Mouse (Mus musculus): Measurements from ENCODE around the gene Cyfip2.

The Cyfip2 gene

DNA sequence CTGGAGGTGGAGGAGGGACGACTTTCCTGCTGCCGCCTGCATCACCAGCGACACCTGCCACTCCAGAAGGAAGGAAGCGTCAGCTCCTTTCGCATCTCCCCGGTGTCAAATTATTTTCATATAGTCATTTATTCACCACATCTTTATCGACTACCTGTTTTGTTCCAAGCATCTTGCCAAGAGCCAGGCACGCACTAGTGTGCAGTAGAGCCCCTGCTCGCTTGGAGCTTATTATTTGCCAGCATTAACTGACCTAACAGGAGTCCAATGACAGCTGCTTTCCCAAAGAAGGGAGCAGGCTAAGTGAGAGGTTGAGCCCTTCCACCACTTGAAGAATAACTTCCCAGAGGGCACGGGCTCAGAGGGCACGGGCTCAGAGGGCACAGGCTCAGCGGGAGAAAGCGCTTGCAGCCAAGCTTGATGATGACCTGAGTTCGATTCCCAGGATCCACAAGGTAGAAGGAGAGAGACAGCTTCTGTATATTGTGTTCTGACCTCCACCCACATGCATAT, at the start of gene Cyfip2:
Gene Cyfip2 (minus strand): TSS at position 337 of the 513 bp plus-strand sequence.
- no peak for DNase-seq

DNA sequence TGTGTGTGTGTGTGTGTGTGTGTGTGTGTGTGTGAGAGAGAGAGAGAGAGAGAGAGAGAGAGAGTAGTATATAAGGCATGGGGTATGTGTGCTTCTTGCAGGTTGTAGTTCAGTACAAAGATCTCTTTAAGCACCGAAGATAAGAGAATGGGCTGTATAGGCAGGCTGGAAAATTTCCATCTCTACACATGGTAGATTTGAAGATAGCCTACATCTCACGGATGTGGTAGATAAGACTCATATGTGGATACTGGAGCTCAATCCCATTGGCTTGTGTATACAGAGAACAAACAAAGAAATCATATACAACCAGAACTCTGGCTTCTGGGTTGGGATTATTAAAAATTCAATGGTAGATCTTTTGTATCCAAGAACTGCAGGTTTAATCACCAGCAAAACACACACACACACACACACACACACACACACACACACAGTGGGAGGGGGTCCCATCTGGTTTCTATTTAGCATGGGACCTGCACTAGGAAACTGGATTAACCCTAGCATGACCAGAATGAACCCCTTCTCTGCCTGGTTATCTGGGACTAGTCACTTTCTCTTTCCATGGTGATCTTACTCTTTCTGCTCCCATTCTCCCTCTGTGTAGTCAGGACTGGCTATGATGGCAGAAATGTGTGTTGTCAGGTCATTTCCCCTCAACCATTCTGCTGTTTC, 48.5 kb upstream of the Cyfip2 start:
- DNase-seq = no peak

DNA sequence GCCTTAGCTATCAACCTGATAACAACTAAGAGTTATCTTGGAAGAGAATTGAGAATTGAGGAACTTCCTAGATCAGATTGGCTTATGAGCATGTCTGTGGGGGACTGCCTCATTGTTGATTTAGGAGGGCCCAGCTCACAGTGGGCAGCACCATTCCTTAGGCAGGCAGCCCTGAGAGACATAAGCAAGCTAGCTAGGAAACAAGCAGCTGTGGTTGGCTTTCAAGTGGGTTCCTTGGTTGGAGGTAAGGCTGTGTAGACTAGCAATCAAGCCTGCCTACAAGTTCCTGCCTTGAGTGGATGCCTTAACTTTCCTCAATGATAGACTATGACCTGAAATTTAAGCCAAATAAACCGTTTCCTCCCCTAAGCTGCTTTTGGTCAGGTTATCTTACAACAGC, 45.7 kb upstream of the Cyfip2 start:
- DNase-seq = no peak

DNA sequence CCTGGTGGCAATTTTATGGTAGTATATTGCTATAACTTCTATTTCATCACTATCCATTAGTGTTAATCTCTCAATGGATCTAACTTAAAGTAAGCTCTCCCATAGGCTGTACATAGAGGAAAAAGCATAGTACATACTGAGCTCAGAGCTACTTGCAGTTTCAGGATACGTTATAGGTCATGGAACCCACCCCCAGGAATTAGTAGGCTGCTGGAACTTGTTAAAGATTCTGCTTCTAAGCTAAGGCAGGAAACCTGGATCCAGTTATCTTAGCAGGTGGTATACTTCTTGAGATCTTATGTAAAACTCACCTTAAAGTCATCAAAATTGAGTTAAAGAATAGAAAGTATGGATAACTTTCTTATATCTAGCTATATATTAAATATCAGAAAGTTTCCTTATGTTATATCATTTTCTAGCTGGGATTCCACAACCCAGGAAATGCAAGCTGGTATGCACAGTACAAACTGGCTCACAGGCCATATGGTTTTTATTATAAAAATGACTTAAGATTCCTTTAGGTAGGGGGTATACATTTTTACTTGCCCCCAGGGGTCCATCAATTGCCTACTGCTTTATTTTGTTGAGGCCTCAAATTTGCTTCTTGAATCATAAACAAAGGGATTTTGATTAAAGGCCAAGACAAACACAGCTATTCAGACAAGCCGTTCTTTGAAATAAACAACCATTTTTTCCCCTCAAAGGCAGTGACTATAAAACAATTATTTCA, 37.2 kb upstream of the Cyfip2 start:
- no peak for DNase-seq

DNA sequence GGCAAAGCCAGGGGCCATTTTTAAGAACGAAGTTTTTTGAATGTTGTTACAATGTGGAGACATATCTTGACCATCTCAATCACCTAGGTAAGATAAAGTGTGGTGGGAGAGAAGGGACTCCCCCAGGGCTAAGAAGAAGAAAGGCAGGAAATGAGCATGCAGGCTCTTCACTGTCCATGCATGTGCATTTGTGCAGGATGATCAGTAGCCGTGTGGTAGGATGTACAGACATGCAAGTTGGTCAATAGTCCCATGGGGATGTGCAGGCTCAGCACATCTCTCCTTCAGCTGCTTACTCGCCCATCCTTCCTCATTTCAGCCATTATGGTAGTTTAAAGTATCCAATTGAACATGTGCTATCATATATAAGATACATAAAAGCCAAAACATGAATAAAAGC, 35.8 kb upstream of the Cyfip2 start:
- no peak for DNase-seq

DNA sequence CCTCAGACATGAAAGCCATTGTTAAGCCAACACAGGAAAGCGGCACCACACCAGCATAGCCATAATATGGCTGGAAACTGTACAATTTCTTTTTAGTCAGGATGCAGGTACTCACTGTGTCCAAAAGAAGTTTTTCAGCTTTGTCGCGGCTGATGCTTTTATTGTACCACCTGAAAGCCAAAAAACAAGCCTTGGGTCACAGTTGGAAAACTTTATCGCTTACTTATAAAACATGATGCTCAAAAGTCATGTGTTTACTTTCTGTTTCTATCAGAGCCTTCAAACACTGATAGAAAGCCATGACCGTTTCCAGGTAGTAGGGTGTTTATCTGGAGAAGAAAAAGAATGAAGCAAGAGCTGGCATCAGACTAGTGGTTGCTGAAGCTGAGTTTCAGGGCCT, 35.1 kb upstream of the Cyfip2 start:
- DNase-seq = no peak

DNA sequence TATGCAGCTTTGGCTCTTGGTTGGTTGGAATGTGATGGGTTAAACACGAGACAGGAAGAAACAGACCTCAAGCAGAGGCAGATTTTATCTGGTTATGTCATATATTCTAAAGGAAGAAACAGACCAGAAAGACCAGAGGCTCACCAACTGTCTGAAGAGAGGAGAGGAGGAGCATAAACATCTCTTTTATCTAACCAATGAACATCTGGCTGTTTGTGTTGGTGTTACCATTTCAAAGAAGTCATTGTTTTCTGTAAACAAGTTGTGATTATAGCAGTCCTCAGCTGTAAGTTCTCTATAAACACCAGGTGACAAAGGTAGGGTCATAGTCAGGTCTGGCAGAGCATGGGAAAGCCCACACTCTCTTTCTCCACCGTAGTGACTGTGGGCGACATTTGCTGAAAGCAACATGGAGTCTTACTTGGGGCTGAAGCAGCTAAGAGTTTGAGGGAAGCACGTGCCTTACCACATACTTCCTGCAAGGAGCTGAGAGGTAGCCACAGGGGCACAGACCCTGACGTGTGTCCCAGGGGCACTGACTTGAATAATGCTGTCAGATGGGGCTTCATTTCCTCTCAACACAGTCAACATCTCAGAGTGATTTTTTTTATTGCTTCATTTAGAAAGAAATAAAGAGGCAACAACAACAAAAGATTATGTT, 31.4 kb upstream of the Cyfip2 start:
- peak; percentile 53 to 67 for DNase-seq

DNA sequence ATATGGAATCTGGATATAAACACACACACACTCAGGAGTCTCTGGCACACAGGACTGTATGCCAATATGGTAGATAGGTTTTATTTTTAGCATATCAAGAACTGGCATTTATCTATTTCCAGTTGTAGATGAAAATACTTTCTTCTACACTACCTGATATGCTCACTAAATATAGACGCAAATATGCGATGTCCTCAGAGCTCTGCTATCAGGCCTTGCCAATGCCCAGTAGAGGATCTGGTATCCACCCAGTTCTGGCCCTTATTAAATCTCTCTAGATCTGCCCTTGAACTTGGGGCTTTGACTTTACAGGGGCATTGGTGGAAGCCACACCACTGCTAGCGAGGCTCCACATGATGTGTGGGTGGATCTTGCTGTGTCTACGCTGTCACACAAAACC, 29.3 kb upstream of the Cyfip2 start:
- no peak for DNase-seq

DNA sequence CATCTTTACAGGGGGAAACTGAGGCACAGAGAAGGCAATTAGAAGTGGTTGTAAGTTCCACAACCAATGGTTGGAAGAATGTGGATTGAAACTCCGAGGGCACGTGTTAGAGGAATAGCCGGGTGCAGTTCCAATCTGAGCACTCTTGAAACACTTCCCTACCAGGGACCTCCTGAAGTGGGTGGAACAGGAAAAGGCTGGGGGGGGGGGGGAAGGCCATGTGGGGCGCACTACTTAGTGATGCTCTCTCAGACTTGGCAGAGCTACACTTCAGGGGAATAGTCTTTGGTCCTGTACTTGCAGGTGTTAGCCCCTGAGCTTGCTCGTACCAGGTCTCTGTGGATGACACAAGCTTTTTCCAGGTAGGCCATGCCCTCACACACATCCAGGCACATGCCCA, 23.4 kb upstream of the Cyfip2 start:
- no peak for DNase-seq

DNA sequence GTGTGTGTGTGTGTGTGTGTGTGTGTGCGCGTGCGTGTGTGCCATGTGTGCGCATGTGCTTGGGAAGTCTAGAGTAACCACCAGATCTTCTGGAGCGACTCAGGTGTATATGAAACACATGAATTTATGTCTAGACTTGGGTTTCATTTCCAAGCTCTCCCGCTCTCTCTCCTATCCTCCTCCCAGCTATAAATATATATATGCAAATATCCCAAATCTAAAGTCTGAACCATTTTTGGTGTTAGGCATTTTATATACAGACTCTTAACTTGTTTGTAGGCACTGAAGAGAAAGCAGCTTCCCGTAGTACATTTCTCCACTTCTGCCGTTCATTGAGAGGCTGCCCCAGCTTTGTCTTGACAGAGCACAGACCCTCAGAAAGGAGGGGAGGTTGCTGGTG, 19.6 kb upstream of the Cyfip2 start:
- no peak for DNase-seq

DNA sequence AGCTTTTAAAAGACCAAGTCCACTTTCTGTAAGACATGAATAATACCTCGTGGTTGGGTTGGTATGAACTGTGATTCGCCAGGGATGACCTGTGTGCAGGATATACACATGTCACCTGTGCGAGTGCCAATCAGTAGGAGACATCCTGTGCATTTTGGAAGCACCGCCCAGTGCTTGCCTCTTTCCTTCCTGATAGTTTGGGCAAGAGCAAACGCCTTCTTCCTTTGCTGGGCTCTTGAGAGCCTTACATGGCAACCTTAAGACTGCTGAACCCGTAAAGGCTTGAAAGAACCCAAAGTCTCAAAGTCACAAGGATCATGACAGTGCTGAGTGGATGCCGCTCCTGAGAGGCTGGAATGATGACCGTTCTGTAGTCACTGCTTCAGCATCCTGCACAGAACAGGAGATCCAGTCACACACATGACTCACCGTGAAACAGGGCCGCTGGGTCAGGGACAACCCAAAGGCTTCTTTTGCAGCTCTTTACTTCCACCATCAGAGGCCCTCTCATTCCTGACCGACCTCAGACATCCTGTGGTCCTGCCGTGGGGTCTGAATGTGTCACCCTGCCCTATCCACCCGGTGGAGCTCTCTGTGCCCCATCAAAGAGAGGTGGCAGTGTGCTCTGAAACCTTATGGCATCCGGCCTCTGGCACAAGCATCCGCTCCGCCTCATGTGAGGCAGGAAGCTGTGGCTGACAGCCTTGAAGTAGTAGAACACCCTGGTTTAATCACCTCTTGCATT, 13.8 kb upstream of the Cyfip2 start:
- peak; percentile 75 to 84 for DNase-seq

DNA sequence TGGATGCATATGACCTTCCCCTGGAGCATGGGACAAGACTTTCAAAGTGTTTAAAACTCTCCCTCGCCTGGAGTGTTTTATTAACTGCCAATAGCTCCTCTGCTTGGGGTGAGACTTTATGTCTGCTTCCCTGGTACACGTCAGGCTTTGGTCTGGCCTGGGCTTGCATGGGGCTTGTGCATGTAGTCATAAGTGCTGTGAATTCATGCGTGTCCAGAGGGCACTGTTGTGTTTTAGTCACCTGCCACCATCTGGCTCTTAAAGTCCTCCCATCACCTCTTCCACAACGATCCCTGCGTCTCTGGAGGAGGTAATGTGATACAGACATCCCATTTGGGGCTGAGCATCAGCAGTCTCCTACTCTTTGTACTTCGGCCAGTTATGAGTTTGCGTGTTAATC, 8.9 kb upstream of the Cyfip2 start:
- no peak for DNase-seq

DNA sequence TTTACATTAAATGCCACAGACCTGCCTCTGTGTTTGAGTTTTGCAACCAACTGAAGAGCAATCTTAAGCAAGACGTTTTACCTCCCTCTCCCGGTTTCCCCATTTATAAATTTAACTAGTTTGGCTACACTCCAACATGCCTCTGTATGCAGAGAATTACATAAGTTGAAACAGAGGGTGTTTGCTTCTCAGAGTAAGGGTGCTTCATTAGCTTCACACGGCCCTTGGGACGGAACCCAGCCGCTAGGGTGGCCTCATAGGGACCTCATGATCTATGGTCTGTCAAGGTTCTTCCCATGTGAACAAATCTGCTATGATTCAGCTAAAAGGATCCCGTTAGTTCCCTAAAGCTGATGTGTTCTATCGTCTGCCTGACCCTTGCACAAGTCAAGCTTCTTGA, 1.9 kb upstream of the Cyfip2 start:
- DNase-seq = no peak

DNA sequence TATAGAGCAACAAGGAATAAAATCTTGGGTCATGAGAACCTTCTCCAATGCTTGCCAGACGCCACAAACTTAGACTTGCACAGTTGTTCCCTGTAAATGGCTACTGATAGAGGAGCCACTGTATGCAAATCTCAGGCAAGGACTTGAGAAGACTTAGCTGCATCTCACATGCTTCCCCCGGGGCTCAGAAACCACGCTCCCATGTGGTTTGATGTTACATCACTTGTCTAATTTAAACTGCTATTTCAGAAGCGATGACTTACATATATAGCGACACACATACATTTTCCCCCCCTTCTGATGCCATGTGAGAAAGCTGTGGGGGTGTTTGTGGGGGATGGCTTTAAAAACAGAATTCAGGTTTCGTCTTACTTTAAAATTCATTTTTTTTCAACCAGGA, 1.2 kb upstream of the Cyfip2 start:
- peak in 1 of 2 experiments; percentile 24 for DNase-seq

DNA sequence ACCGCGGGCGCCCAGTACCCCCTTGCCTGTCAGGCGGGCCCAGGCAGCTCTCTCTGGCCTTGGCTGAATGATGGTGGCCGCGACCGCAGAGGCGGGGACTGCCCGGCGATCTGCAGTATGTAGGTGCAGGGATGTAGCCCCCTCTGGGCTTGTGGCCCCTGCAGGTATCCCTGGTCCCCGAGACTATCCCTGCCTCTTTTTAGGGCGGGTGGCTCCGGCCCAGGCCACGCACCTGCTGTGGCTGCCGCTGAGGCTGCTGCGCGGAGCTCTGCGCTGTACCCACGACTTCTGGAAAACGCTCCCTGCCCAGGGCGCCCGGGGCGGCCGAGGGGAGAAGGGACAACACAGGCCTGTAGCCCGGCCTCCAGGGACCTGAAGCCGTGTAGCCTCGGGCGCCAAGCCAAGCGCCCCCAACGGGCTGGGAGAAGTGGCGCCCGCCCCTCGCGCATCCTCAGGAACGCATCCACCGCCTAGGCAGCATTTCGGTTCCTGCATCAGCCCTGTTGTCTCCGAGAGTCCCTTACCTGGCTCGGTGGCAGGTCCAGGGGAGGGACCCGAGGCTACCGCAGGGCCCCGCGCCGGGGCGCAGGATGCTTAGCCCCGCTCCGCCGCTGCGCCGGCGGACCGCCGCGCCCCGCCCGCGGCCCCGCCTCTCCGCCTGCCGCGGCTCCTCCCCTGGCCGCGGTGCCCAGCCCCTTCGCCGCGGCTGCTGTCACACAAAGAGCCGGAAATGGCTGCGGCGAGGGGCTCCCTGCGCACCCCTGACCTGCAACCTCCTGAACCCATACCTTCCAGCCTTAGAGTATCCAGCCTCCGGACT, 746 bp downstream of the Cyfip2 start:
- DNase-seq = peak; percentile 79 to 86

DNA sequence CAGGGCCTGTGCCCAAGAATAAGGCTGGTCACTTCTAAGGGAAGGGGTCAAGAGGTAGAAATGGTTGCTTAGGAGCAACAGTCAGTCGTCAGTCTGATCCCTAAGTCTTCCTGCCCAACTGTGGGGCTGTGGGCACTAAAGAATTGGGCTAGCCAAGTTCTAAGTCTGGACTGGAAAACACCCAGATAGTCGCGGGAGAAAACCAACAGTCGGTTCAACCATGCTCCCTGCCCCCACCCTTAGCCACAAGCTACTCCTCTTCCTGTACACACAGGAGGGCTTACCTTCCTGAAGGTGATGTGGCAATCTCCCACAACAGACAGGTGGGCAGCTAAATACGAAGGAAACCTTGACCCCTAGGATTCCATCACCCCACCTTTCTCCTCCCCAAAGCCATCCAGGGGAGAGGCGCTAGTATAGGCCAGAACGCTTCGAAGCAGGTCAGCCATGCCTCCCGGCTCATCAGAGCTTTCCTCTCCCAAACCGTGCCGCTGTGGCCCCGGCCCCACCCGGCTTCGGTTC, 1.4 kb downstream of the Cyfip2 start:
- peak; percentile 75 to 76 for DNase-seq

DNA sequence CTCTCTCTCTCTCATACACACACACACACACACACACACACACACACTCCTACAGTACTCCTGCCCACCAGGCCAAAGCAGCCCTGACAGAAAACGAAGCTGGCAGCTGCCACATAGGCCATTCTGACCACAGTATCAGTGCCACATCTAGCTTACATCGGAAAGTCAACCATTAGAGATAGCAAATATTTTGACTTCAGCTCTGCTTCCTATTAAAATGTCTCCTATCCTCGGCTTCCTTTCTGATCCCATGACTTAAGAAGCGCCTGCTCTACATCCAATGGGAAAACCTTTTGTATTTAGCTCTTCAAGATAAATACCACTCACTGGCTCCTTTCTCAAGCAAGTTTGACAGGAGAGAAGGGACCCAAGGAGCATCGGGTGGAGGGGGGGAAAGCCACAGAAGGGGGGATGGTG, 2.0 kb downstream of the Cyfip2 start:
- no peak for DNase-seq

DNA sequence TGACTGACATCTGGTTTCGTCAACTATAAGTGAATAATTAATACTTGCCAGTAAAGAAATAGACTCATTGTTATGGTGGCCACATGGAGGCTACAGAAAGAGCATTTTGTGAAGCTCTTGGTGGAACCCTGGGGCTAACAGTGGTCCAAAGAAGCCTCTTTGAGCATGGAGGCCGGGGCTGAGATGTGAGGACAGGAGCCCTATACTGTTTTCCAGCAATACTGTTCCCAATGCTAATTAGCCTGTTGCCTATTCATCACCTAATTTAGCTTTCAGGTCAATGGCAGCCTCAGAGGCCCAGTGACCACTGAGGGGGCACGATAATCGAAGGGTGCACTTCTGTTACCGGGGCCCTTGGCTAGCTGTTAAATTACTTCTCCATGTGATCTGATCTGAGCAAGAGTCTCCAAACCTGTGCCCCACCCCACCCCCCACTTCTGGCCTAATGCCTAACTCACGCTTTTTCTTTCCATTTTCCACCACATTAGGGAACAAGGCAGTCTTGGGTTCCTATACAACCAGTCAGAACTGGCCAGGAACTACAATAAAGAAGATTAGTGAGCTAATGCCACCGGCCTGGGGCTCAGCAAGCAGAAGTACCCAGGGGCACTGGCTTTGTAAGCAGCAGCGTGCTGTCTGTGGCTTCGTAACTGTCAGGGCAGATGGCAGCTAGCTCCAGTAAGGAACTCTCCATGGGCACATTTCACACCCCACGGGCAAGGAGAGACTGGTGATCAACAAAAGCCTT, 2.7 kb downstream of the Cyfip2 start:
- DNase-seq = peak; percentile 41 to 48

DNA sequence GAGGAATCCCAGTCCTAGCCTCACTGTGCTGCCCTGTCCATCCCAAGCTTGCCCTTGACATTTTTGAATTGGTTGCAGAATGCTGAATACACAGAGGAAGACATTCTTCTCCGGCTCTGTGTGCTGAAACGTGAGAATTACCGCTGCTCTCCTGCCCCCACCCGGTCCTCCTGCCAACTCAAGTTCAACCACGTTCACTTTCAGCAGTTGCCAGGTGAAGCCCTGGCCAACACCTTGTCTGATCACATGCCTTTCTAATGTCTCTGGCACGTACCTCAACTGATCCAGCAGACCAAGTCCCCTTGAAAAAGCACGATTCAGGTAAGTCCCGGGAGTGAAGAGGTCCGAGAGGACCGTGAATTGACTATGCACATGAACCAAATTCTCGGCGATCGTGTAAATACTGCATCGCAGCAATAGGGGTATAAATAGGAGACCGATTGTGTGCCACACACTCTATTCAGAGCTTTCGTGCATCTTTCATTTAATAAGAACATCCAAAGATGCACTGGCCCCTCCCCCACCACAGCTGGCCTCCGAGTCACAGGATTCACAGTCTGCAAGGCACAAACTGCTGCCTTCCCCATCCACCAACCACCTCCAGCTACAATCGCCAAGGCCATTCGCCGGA, 3.4 kb downstream of the Cyfip2 start:
- DNase-seq = peak; percentile 59 to 70

DNA sequence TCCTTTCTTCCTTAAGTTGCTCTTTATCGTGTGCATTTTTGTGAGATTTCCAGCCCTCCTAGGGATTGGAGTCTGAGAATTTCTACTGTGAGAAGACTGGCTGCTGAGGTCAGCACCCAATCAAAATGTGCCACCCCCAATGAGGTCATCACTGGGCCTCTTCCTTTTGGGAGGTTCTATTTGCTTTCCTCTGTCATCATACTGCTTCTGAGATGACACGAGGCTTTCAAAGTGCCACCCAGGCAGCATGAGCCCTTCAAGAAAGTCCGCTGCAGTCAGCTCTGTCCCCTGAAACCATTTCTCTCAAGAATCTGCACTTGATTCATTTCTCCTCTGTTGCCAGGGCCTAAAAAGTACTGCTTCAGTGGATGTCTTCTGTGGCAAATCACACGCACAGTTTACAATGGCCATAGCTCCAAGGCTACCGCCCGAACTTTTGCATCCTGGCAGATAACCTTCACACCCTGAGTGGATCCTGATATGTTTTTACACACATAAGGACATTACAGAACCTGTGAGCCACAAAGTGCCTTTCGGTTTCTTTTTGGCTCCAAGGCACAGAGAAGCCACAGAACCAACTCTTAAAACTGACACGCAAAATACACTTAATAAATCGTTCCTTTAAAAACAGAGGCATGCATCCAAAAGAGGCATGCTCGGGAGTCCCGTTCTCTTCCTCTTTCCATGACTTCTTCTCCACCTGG, 4.2 kb downstream of the Cyfip2 start:
- peak; percentile 13 to 22 for DNase-seq

Measured in thymus, postnatal 36 days (tissue).